Mouse (Mus musculus): ENCODE measurements at regions not wholly inside any gene's neighbourhood (a gene's known extent, or its start where the extent isn't known, plus 50 kb on each side); places are given as distances from the start of the nearest gene placed in this dataset.

GRCm38 (mm10) chr4:119057826-119058225, 50.7 kb upstream of the Slc2a1 start:
- no peak for TF ChIP-seq ZC3H11A (IDR thresholded peaks at IDR 0.05; ENCODE audit: borderline replicate concordance, low read depth, low read length)
- TF ChIP-seq MAFK (IDR thresholded peaks at IDR 0.05; ENCODE audit: insufficient read depth, low read depth, low read length) = no peak

Measured in ES-E14 (cell line).